Mouse (Mus musculus) ES-E14 (cell line): ENCODE results near the gene Bnip1.

Experiments used
- CHD2 ChIP-seq: IDR thresholded peaks from 2 replicates; pipeline ENCODE4 v1.6.1; 2014; ENCODE audit warnings: mild to moderate bottlenecking, low read depth, low read length, inconsistent platforms
- HCFC1 ChIP-seq: IDR thresholded peaks from 2 replicates; pipeline ENCODE4 v1.6.1; 2012; ENCODE audit warnings: low read length, inconsistent platforms, borderline replicate concordance; ENCODE audit not compliant: insufficient read depth
- MAFK ChIP-seq: IDR thresholded peaks from 2 replicates; pipeline ENCODE4 v1.6.1; 2014; ENCODE audit warnings: mild to moderate bottlenecking, low read depth, low read length, inconsistent platforms; ENCODE audit not compliant: insufficient read depth
- ZC3H11A ChIP-seq: IDR thresholded peaks from 2 replicates; pipeline ENCODE4 v1.6.1; 2012; ENCODE audit warnings: low read depth, mild to moderate bottlenecking, inconsistent platforms, low read length, borderline replicate concordance
- ZNF384 ChIP-seq: IDR thresholded peaks from 2 replicates; pipeline ENCODE4 v1.6.1; 2012; ENCODE audit warnings: low read depth, low read length, inconsistent platforms

DNA sequence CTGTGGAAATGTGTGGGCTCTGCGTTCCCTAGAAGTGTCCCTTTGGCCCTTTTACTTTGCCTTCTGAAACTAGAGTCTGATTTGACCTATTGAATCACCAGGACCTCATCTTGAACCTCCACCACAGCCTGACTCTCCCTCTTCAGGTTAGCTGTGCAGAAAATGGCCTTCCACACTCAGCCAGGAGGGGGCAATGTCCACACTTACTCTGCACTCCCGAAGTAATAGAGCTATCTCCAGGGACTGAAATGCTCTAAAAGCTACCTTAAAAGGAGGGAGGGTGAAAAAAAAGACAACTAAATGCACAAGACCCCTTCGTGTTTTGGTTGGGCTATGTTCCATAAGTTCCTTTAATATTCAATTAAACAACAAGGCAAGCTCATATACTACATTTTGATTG is 13.9 kb downstream of the Bnip1 start:
- TF ChIP-seq ZC3H11A (peak; percentile 3; the same call in 1 of the 2 replicates), CHD2 (no peak), ZNF384 (no peak), HCFC1 (no peak), MAFK (no peak)
